Mouse (Mus musculus) layer of hippocampus, adult 9-10 months (tissue): ENCODE measurements around the gene Numa1.
"Not testable (repeated sequence)": the region's sequence is repeated elsewhere in the genome, so short reads cannot be mapped to it uniquely, and the experiment has no call there.

Source experiments
- DNase-seq: peaks from one replicate; pipeline ENCODE4 v3.0.0; 2022; ENCODE audit warnings: low spot score

The Numa1 gene

GRCm38 (mm10) chr7:102048524-102048923, 114.6 kb downstream of the Numa1 start:
- DNase-seq: not testable (repeated sequence)

- no peak for DNase-seq
Observed at GRCm38 (mm10) chr7:102061353-102061752, 127.4 kb downstream of the Numa1 start.

GRCm38 (mm10) chr7:102062203-102062602, 128.3 kb downstream of the Numa1 start:
- DNase-seq: no peak

- no peak for DNase-seq
Observed at GRCm38 (mm10) chr7:102063891-102064290, 130.0 kb downstream of the Numa1 start.
